Mouse (Mus musculus) spleen, postnatal 36 days (tissue): ENCODE data around the gene Parva.

Source experiments
- DNase-seq, 2 experiments: peaks; one replicate each; pipeline ENCODE4 v3.0.0; 2022; ENCODE audit warnings: low spot score in 2 of 2, mixed read lengths in 1 of 2

The Parva gene

DNA sequence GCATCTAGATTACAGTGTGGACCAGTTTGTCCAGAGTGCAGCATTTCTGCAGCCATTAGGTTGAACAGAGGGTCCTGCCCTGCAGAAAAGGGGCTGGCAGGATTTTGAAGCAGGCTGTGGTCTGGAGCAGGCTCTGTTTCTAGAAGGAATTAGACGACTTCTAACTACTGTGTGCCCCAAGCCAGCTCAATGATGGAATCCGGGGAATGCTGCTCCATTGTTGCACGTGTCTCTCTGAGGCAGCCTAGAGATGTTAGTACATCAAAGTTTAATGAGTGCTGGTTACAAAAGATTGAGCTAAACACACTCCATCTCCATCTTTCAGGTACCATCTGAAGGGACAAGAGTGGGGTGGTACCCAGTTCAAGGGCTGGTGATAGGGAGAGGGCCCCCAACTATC lies 85.0 kb downstream of the Parva start:
- no peak for DNase-seq

DNA sequence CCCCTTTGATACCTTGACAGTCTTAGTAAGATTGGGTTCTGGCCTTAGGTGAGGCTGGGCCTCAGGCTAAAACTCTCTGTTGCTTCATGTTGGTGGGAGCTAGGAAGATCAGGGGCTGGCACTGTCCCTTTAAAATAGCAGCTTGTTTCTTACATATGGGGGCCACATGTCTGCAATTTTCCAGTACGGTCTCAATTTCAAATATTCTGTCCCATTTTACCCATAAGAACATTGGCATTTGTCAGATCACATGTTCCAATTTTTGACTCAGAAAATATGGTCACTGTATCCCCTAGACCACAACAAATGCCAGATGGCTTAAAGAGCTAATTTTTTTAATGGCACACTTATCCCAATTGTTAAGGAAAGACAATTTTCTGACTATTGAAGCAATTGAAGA lies 85.6 kb downstream of the Parva start:
- DNase-seq, result no peak

DNA sequence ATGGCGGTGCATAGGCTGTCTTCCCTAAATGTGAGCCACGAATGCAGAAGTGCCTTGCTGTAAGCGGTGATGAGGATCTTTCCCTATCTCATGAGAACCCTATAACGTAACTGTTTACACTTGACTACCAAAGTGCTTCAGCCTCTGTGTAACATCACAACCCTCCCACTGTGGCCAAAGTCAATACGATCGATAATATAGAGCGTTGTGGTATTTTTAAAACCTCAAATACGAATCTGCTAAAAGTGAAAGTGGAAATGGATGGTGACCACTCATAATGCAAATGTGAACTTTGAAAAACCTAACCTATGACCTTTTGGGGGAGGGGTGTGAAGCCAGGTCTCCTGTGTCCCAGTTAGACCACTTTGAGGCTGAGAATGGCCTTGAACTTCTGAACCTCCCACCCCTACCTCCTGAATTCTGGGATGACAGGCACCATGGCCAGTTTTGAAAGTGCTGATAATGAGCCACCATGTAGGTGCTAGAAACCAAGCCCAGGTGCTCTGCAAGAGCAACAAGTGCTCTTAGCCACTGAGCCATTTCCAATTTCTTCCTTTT lies 87.4 kb downstream of the Parva start:
- DNase-seq, result no peak

DNA sequence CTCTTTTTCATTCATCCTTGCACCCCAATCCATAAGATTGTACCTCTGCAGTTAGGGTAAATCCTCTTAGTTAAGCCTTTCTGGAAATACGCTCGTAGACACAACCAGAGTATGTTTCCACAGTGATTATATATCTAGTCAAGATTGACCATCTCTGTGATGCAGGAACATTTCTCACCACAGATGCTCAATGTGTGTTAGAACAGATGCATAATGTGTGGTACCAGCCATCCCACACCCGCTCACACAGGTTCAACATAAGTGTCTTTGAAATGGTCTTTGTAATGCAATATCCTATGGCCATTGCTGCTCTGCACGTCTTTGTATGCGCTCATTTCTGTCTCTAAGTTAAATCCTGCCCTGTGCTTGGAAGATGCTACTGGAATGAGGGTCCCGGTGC lies 98.2 kb downstream of the Parva start:
- DNase-seq, result no peak

DNA sequence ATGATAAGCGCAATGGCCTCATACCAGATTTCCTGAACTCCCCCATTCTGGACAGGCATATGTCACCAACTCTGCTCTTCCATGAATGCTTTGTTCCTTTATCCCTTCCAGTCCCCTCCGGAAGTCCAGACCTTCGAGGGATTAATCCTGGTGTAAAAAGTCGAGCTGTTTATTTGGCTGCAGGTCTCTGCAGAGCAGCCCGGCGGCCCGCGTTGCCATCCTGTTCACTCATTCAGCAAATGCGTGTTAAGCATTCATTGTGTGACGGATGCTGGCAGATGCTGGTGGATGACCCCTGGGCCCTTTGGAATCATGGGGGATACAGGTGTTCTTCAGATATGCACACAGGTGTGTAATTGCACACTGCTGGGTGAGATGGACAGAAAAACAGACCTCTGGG lies 98.9 kb downstream of the Parva start:
- no peak for DNase-seq

DNA sequence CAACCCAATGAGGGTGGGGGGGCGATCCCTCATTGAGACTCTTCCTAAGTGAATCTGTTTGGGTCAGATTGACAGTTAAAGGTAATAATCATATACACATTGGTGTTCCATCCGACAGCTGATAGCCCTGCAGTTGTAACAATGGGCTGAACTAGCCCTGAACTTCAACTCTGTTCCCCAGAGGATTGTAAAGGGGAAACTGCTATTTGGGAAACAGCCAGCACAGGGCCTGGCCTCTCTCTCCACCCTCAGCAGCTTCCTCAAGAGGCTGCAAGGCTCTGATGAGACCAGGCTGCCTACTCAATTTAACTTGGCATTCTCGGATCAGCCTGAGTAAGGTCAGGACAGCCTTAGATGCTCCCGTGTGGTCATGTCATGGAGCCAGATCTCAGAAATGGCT lies 99.9 kb downstream of the Parva start:
- DNase-seq, result no peak

DNA sequence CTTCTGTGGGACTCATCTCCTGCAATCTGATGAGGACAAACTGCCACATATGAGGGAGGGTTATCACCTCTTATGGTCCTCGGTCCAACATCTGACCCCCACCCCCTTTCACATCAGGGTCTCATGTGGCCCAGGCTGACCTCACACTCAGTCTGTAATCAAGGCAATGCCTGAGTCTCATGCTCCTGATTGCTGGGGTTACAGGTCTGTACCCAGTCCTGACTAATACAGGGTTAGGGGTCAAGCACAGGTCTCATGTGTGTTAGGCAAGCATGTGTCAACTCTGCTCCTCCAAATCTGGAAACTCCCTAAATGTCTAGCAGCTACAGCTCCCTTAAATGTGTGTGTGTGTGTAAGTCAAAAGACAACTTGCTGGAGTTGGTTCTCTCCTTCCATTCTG lies 100.8 kb downstream of the Parva start:
- DNase-seq, result no peak

DNA sequence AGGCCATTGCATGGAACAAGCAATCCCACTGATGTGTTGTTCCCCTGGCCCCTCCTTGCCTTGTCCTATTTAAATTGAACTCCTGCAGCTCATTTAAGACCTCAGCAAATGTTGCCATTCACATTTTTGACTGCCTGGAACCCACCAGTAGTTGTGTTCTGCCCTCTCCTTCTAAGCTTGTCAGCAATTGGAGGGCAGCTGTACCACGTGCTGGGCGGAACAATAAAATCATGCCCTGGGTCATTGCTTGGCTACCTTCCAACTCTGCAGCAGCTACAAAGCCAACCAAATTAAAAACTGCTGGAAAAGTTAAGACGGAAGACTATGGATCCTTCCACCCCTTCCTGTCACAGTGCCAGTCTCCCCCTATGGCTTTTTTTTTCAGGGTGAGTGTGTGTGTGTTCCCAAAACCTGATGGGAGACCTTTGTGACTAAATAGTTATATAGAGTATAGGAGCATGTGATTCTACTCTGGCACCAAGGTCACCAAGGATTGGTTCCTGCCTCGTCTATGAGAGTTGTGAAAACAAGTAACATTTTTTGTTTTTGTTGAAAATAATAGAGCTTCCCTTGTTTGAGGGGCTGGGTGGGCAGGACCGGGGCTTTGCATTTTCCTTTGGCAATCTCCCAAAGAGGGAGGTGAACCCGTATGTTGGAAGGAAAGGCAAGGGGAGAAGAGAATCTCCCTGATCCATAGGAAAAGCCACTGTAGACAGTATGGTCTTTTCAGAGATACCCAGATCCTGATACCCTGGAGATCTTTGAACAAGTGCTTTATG lies 101.5 kb downstream of the Parva start:
- no peak for DNase-seq

DNA sequence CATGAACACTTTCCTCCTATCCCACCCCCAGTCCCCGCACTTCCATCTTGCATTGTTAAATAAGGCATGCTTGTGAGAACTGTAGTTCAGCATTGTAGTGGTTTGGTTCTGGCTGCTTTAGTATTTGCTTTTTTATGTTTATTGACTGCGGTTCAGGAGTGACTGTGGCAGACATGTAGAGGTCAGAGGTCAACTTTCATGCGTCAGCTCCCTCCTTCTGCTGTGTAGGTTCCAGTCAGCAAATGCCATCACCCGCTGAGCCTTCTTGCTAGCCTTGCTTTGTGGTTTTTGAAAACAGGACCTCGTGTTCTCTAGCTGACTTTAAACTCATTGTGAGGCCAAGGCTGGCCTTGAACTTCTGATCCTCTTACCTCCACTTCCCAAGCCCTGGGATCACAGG lies 103.6 kb downstream of the Parva start:
- DNase-seq, result no peak

DNA sequence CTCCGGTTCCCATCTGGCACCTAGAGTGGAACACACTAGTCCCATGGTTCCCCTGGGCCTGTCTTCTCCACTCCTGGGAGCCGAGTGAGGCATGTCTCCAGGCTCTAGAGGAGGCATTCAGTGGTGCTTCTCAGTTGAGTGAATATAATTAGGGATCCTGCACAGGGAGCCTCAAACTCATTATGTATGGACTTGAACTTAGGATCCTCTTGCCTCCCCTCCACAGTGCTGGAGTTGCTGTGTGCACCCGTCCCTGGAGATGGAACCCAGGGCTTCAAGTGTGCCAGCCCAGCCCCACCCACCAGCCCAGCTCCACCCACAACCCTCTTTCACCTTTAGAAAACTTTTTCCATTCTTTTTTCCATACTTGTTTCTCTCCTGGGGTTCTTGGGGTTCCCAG lies 106.8 kb downstream of the Parva start:
- DNase-seq, result no peak

DNA sequence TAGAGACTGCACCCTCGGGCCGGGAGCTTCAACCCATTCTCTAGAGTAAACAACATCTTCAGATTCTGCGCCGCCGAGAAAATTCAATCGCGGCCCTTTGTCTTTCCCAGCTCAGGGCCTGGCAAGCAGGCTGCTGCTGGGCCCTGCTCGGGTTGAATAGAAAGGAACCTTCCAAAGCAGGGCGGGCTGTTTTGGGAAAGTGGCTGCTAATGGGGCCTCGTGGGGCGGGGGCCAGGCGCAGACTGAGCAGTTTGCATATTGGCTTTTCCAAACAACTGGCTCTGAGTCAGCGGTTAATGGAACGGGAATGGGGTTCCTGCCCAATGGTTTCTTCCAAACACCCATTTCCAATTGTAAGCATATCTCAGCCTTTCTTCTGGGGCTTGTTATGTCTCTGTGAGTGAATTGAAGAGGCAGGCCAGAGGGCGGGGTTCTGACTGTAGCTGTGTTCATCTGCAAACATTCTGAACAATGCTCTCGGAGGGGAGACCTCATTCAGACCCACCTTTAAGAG lies 108.2 kb downstream of the Parva start:
- no peak for DNase-seq

DNA sequence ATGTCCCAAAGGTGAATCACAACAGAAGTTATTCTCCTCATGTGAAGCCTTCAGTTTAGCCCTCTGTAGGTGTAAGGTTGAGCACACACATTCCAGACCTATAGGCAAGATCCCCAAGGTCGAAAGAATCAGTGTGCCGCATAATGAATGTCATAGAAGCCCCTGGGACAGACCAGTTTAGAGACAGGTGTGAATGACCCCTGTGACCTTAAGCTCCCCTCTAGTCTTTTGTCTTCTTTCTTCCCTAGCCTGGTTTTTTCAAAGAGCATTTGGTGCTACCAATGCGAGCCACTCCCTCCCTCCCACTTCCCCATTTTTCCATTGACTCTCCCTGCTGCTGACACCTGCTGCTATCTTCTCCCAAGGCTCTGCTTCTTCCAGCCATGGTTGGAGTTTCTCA lies 121.8 kb downstream of the Parva start:
- DNase-seq, result no peak

DNA sequence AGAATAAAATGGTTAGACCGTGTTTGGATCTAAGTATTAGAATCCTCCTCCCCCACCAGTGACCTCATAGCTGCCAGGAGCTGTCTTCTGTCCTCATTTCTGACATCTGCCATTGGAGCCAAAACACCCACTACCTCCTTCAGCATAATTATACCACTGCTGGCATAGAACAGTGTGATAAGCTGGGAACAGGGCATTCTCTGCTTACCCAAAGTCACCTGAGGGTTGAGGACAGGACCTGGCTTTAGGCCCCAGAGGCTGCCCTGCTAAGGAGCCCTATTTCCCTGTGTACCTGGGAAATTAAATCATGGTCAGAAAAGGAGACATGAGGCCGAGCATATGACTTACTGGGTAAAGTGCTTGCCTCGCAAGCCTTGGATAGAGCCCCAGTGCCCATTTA lies 134.2 kb downstream of the Parva start:
- DNase-seq, result no peak

DNA sequence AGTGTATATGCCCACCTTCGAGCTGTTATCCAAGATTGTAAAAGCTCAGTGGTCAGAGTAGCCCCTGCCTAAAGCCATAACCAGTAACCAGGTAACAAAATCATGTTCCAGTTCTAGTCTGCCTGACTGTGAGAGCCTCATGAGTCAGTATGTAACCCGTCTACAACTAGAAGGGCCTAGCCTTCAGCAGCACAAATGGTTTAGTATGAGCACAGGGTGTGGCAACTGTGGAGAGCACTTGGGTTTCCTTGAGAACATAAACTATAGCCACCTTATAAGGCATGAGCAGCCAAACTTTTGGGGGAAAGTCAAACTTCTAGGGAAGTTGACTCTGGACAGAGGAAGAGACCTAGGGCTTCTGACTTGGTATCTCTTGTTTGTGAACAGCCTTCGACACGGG lies 139.7 kb downstream of the Parva start:
- no peak for DNase-seq

DNA sequence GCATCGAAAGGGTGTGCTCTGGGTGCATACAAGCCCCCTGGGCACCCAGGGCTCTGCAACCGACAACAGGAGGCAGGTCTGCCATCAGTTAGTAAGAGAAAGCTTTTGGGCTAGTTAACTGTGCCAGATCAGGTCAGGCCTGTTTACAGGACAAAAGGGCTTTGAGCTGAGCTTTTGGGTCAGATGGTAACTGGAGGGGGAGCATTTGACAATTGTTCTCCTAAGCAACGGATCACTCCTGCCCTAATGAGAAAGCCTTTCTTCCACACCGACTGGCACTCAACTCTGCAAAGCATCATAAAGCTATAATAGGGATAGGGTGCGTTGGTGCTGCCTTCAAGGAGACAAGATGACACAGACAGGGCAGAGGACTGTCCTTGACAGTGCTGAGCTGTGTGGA lies 141.7 kb downstream of the Parva start:
- no peak for DNase-seq

DNA sequence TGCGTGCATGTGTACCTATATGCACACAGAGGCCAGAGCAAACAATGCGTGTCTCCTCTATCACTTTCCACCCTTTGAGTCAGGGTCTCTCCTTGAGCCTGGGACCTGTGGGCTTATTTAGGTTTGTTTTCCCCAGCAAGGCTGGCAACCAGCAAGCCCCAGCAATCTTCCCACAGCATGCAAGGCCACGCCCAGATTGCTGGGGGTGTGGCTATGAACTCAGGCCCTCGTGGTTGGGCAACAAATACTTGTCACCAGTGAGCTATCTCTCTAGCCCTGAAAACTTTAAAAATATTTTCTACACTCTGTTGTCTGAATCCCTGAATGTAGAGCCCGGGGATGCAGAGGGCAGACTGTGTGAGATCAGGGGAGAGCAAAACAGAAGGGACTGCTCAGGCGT lies 154.3 kb downstream of the Parva start:
- no peak for DNase-seq

DNA sequence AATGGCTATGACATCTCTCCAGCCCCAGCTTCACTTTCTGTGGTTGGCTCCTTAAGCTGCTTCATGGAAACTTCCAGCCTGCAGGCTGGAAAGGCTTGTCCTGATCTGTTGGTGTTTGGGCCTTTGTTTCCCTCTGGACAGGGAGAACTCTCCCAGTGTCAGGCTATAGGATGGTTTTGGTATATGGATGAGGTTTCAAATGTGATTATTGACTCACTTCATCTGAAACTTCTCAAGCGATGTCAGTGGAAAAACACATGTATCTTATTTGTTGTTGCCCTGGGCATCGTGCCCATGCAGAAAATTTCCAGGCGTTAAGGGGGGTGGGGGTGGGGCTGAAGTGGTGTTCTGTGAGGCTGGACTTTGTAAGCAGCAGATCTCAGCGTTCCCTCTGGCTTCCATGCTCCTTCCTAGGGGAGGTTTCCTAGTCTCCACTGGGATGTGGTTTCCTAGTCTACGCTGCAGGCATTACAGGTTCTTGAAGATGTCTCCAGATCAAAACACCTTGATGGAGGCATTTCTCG lies 155.6 kb downstream of the Parva start:
- no peak for DNase-seq

DNA sequence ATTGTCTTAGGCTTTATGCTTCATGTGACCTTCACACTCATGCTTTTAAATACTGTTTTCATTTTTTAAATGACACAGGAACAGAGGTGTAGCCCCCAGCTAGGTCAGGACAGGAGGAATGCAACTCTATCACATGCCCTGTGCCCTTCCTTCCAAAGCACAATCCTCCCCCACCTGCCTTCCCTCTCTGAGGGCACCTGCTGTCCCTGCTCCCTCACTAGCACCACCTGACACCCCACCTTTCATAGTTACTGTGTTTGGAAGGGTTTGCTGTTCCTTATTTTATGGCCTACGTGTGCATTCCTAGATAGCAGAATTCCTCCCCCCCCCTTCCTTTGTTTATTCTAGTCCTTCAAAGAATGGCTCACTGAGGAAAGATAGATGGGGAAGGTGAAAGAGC lies 160.1 kb downstream of the Parva start:
- DNase-seq, result no peak

DNA sequence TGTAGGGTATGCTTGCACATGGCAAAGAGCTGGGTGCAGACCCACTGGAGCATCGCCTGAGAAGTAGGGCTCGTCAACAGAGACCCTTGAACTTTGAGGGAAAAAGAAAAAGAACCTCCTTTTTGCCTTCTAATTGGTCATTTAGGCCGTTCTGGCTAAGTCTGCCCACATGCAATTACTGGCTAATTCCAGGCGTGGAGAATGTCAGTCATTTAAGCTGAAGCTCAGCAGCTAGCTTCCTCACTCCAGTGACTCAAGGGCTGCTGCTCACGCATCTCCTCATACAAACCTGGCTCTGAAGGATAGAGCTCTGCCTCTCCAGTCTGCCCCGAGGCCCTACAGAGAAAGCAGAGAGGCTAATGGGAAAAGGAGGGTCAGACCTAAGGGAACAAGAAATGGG lies 162.2 kb downstream of the Parva start:
- no peak for DNase-seq

DNA sequence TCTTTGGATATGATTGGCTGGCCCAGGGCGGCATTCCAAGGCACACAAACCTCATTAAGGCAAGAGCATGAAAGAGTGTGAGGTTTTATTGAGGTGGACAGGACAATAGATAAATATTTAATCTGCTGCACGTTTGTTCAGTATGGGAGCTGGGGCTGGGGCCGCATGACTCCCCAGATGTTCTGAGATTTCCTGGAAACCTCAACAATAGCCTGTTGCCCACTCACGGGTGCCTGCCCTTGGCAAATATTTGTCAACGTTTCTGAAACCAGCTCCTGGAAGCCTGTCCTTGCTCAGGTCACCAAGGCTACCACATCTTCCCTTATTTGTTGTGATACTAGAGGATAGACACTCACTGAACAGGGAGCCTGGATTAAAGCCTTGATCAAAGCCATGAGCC lies 166.3 kb downstream of the Parva start:
- DNase-seq, result no peak

DNA sequence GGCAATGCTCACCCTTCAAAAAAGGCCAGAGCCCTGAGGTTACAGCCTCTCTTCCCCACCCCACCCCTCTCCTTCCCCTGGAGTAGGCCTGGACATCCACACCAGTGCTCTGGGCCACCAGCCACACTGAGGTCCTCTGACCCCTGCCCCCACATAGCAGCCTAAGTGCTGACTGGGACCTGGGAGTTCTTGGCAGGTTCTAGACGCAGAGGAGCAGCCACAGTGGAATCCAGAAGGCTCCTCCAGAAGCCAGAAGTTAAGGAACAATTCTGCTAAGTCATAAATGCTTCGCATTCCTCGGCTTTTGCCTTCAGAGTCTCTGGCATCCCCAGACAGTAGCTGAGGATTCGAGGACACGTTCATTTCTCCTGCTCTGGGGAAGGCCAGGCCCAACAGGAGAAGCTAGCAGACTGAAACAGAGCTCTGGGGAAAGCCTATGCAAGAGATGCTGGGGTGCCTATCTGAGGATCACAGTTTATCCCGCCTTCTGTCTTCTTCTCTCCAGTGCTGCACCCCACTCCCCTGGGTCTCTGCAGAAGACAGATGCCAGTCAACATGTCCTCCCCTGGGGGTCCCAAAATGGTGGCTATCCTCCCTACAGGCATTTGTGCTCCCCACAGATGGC lies 168.0 kb downstream of the Parva start:
- DNase-seq, result no peak

DNA sequence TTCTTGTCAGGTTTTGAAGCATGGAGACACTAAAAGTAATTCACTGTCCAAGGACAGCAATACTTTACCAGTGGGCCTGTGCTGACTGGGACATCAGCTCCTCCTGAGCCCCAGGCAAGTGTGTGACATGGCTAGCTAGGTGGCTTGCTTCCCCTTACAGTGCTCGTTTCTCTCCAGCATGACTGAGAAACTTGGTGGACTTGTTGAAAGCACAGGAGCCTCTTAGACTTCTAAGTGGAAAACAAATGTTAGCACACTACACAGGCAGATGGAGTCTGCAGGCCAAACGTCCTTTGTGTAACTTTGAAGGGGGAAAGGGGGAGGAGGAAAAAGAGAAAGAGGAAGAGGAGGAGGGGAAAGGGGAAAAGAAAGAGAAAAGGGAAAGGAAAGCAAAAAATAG lies 172.3 kb downstream of the Parva start:
- DNase-seq, result no peak

DNA sequence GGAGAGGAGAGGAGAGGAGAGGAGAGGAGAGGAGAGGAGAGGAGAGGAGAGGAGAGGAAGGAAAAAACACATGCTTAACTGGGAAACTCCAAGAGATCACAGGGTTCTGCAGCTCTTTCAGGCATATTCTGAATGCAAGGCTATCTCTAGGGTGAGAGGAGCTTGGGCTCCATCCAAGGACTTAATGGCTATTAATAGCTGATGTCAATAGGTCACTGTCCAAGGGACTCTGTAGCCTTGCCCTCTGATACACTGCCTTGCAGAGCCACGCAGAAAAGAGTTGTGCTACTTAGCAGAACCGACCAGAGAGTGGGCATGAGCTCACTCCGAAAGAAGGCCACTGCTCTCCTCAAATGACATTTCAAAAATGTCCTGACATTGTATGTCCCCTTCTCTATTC lies 172.9 kb downstream of the Parva start:
- peak in 1 of 2 experiments; percentile 4 for DNase-seq
